Mouse (Mus musculus) megakaryocyte, adult 5-6 weeks (primary cell): ENCODE results near the gene Hoxa9. TPM values are rescaled to one million over a fixed set of nuclear protein-coding genes. Genes with fewer than 3 reads are reported as not detected.
A peak's percentile ranks its signal among the peaks of the same experiment; 100 is the strongest.

Source experiments
- ATAC-seq: 2 replicates; pipeline ENCODE4 v1.8.0; 2016; ENCODE audit warnings: mild to moderate bottlenecking, inconsistent platforms; ENCODE audit not compliant: poor library complexity, severe bottlenecking
- total RNA-seq, 2 experiments: library from RNA; stranded (forward) in 1 of 2; stranded (reverse) in 1 of 2; fragments of 153-499, 151-499 nt in 1 of 2; fragments of 221-1000, 200-1000 nt in 1 of 2; gene quantifications; 2 replicates each; pipeline versions ENCODE4 v1.2.3 to v1.2.4; 2015 to 2017

Gene Hoxa9
- total RNA-seq, 2 experiments from 2014 or later, result 0.36 to 1.5 TPM

DNA sequence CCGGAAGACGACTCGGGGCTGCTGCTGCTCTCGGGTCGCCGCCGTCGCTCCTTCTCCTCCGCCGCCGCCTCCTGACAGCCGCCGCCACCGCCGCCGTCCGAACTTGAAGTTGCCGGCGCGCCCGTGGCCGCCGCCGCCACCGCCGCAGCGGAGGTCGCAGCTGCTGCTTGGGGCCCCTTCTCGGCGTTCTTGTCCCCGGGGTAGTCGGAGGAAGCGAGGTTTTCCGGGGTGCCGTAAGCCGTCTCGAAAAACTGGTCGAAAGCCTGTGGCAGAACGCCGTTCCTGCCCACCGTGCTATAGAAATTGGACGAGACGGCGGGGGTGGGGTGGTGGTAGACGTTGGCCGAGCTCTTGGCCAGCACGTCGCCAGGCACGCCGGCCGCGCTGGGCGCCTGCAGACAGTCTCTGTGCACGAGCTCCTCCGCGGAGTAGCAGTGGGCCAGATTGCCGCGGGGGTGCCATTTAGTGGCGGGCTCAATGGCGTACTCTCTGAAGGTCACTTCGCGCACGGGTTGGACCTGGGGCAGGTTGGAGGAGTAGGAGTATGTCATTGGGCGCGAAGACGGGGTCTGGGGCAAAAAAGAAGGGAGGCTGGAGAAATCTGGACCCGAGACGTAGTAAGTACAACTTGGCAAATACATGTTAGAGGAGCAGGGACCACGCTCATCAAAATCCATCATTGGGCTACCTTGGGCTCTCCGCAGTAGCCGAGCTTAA lies 14.3 kb upstream of the Hoxa9 start:
- ATAC-seq, result no peak

DNA sequence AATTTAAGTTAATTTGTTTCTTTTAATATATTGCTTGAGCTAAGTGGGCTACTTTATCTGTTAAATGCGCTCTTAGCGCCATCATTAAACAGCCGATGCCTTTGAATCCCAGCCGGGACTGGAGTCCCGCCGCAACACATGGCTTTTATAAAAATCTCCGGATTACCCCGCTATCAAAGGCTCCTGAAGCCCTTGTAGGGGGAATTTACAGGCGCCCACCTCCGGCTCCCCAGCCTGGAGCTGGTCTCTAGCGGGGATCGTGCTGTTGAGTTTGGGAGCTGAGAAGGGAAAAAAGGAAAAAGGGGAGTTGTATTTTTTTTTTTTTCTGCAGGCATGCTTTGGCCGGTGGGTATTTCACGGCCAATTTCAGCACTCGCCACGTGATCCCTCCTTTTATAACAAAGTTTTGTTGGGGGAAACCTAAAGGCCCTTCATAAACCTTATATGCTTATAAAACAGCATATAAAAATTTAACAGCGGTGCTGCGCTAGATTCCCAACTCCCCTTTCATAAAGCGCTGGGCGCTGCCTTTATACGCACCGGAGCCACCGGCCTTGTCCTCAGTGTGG lies 13.7 kb upstream of the Hoxa9 start:
- ATAC-seq, result no peak

DNA sequence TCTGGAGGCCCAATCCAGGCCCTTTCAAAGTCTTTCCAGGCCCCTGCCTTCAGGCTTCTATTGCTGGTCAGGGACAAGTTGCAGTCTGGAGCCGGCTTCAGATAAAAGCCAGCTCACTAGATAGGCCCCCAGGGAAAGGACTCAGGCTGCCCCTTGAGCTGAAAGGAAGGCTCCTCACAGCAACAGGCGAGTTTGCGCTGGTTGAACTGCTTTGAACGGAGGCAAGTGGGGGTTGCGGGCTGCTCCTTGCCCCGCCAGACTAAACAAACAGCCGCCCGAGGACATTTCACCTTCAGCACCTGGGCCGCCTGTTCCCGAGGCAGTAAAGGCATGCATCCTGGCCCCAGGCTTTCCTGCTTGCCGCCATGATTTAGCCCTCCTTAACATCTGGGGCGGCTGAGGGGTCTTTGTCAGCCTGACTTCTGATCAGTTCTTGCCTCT lies 12.8 kb upstream of the Hoxa9 start:
- ATAC-seq, result no peak

DNA sequence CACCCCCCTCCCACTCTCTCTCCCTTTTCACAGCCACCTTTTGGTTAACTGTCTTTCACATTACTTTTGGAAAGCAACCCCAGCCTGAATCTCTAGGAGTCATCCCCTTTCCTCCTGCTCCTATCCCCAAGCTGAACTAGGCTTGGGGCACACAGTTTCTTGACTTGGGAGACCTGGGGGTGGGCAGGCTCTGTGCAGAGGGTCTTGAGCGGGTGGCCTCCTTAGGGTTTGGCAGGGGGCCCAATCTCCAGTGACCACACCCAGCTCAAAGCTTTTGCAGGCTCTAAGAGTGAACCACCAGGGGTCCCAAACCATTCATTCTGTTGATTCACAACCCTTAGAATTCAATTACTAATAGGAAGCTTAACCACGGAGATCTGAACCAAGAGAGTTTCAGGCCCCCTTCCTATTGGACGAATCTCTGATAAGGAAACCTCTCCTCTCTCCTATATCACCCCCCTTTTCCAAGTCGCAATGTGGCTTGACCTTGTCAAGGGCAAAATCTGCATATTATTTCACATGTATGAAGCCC lies 12.0 kb upstream of the Hoxa9 start:
- ATAC-seq, result no peak

DNA sequence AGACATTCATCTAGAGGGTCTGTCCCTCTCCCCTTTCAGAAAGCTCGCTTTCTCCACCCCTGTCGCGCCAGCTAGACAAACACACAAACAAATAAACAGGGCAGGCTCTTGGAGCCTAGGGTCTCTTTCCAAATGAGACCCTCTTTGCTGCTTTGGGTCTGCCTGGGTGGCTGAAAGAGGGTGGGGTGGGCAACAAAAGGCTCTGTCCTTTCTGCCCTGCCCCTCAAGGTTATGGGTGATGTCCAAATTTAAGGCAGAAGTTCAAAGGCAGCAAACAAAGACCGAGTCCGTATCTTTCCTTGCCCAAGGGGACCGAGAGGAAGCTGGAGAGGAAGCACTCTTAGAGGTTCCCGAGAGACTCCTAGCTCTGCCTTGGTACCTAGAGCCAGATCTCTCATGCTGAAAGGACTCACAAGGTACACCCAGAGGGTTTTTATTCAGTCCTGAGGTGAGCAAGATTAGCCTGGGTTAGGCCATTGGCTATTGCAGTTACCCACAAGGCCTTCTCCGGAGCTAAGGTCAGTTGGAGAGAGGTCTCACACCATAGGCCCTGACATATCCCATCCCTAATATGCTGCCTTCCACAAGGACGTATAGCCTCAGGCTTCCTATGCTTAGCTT lies 10.2 kb upstream of the Hoxa9 start:
- no peak for ATAC-seq

- peak; percentile 96 for ATAC-seq
Observed at GRCm38 (mm10) chr6:52240389-52241000, 9.6 kb upstream of the Hoxa9 start, which contains the start of gene Hoxa10. Gene Hoxa10, minus strand, starts transcription at chr6:52240854.

DNA sequence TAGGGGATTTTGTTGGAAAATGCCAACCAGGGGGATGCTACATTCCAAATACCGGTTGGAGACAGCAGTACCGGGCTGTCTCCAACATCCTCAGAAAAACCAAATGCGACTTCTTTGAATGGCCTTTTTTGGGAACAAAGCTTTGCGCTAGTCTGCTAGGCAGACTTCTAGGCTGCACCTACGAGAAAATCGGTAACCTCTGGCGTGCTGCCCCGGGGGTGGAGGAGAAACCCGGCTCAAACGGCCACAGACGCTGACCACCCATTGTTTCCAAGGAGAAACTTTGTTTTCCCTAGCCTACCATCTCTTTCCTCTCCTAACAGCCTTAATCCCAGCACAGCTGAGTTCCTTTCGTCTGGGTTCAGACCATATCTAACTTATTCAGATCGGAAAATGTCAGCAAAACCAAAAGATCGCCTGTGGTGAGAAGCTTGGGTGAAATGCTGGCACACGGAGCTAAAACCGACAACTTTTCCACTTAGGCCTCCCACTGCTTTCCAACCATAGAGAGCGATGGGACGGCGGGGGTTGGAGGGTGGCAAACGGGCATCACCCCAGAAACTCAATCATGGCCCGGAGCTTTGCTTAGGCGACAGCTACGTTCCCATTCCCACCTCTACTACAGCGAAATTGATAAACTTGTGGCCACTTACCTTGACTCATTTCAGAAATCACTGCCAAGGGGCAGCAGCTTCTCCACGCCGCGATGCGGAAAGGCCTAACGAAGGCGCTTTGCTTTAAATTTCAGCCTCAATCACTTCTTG lies 8.9 kb upstream of the Hoxa9 start:
- no peak for ATAC-seq

DNA sequence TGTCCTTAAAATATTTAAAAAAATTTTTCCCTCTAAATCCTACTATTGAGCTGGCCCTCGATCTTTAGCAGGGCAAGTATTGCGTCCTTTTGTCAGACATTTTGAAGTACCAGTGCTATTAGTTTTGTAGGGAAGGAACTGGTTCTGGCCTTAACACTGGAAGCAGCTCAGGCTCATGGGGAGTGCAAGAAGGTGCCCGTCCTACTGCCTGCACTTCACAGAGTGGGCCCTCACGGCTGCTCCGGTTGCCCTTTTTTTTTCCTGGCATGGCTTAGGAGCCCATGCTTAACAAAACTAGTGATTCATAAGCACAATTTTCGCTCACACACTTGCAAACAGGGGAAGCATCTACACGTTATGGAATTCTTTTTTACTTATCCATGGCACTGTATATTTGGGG lies 8.1 kb upstream of the Hoxa9 start:
- no peak for ATAC-seq

GRCm38 (mm10) chr6:52238155-52238545 lies 7.3 kb upstream of the Hoxa9 start:
- ATAC-seq, result no peak

DNA sequence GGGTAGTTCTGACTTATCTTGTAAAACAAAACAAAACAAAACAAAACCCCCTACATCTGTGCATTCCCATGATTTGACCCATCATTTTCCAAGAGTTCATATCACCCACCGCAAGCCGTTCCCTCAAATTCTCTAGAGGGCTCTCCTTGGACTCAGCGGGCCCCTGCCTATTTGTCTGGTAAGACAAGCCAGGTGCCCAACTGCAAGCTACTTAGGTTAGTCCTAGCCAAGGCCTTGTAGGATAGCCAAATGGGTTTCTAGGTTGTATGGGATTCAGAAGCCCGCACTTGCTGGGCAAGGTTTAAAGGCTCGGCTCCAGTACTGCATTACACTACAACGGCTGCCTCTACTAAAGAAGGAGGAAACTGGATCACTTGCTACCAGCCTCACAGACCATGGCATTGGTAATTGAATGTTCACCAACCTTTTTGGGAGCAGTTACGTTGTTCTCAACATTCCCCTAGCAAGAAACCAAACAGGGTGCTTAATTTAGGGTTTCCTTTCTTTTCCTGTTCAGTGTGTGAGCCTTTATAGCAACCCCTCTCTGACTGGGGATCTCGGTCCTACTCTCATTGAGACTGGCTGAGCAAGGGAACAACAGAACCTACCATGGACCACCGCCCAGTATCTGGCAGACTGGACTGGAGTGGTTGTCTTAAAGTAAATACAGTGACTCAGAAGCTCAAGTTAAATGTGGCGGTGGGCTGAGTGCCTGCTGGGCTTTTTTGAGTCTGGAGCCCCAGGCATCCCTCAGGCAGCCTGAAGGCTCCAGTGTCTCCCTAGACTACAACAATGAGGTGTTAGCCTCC lies 6.7 kb upstream of the Hoxa9 start:
- ATAC-seq, result no peak

GRCm38 (mm10) chr6:52236806-52237205 lies 5.9 kb upstream of the Hoxa9 start:
- no peak for ATAC-seq

GRCm38 (mm10) chr6:52235866-52236265 lies 5.0 kb upstream of the Hoxa9 start:
- no peak for ATAC-seq

DNA sequence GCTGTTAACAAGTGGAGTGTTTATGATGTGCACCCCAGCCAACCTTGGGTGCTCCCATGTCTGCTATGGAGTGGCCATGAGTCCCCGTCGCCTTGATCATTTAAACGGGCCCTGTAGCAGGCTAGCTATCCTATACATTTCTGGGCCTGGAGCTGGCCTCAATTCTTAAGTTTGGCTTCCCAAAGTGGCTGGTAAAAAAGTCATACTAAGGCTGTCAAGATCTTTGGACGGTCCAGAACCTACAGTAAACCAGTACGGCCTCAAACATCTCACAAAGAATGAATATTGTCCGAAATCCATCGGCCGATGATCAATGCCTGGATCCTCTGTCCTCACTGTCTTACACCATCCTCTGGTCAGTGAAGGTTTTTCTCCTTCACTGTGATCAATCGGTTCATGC lies 4.4 kb upstream of the Hoxa9 start:
- no peak for ATAC-seq

GRCm38 (mm10) chr6:52234428-52235140 lies 3.7 kb upstream of the Hoxa9 start:
- ATAC-seq, result no peak

GRCm38 (mm10) chr6:52233546-52234427 lies 2.9 kb upstream of the Hoxa9 start:
- peak; percentile 39; the same call in 1 of the 2 replicates for ATAC-seq

- ATAC-seq, result no peak
Observed at GRCm38 (mm10) chr6:52232984-52233545, 2.2 kb upstream of the Hoxa9 start.

GRCm38 (mm10) chr6:52232568-52232965 lies 1.7 kb upstream of the Hoxa9 start:
- ATAC-seq, result no peak
